Mouse (Mus musculus) urinary bladder, postnatal 36 days (tissue): ENCODE data around the gene Slc16a1.

Experiments used
- DNase-seq, 2 experiments: peaks; one replicate each; pipeline ENCODE4 v3.0.0; 2022; ENCODE audit warnings: low spot score in 2 of 2, mixed read lengths in 1 of 2

Slc16a1 gene

DNA sequence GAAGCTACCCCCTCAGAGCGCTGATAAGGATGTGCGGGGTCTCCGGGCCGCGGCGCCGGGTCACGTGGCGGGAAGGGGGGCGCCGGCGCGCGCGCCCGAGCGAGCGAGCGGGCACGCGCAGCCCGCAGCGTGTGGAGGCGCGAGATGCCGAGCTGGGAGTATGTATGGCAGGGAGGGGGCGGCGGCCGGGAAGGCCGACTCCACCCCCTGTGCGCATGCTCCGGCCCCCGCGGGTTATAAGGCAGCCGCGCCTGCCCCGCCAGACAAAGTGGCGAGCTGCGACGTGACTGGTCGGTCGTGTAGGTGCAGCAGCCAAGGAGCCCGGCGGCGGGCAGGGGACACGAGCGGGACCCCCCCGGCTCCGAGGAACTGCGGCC, at the start of gene Slc16a1:
TSS of gene Slc16a1 (plus strand) at position 266 of the 377 bp plus-strand sequence.
- peak; percentile 72 to 86 for DNase-seq

DNA sequence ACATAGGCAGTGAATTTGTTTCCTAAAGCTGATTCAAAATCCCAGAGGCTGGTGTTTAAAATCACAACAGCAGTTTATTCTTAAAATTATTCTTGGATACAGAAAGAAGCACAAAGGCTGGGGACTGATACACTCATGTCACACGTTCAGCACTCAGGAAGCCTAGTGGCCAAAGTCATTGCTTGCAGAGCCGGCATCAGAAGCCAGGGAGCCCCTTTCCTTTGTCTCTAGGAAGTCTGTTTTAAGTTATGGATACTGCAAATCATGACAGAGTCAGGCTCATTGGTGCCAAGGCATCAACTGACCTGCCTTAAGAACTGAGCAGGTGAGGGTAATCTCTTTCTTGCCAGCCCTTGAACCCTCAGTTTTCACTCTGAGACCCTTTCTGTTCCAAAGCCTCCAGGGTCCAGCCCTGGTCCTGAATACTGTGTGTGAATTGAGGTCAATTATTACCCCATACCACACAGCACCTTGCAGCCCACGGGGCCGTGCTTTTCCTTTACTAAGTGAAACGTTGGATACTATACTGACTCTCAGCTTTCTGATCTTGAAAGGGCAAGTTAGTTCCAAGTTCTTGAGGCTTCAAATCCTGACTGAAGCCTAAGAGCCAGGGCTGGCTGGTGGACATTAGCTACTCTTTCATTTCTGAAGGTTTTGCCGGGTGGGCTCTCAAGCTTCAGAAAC, 41.9 kb upstream of the Slc16a1 start:
- no peak for DNase-seq

DNA sequence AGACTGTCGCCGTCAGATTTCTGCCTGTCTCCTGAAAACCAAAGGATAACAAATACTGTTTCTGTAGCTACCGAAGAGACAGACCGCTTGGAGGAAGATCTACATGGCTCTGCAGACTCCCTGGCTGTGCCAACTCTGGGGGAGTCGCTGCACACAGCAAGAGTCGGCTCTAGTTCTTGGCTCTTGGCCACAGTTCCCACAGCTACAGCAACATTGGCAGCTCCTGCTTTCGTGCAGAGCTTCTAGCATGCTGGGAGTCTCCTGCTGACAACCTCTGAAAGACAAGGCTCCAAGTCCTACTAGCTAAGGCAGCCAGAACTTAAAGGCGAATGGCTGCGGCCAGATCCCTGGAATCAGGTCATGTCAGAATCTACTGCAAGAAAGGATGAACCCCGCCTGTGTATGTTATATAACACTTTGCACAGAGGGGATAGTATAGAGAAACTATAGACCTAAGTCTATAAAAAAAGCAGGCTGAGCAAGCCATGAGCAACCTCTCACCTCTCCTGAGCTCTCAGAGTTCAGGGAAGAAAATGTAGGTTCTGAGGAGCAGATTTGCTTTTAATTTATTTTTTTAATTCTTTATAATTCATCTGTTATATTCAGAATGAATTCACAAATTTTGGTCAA, 41.2 kb upstream of the Slc16a1 start:
- peak; percentile 45 to 73 for DNase-seq

DNA sequence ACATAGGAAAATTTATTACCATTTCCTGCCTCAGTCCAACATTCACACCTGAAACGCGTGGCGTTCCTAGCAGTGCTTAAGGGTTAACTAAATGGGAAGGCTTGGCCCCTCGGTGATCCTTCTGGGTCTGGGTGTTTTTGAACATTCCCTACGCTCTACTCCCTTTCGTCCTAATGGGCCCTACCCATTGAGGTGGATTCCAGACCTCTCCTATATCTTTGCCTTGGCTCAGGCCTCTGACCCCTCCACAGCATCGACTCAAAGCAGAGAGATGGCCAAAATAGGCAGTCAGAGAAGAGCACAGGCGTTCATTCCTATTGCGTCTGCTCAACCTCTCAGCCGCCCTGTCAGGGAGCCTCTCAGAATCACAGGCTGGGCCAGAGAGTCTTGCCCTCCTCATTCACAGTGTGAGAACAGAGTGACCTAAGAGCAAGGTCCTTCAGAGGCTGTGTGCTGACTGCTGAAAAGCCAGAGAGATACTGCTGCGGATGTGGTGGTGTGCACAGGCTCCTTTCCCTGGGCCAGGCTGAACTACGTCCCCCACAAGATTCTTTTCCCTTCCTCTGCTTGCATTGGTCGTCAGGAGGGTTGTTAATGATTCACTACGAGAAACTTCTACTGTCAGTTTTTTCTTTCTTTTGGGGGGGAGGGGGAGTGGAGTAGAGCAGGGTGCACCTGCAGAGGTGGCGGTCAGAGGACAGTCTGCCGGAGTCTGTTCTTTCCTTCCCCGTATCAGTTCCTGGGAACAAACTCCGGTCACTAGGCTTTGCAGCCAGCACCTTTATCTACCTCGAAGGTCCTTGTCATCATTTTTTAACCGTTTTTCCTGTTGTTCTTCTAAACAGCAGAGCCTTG, 38.9 kb upstream of the Slc16a1 start:
- no peak for DNase-seq

DNA sequence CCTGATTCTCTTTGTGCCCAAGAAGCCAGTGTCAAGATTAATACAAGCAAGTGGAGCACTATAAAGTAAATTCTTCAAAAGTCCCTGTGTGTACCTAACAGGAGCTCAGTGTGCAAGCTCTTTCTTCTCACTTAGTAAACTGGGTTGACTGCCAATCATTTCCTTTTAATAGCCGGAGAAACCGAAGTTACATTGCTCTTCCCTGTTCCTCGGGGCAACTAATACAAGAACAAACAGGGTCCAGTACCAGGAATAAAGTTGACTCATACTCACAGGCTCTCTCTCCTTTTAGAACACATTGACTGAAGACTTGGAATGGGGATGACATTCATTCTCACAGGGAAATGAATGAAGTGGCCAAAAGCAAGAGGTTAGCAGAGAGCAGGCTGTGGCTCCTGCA, 37.8 kb upstream of the Slc16a1 start:
- DNase-seq: no peak

- no peak for DNase-seq
Observed at GRCm38 (mm10) chr3:104601680-104602079, 36.8 kb upstream of the Slc16a1 start.

DNA sequence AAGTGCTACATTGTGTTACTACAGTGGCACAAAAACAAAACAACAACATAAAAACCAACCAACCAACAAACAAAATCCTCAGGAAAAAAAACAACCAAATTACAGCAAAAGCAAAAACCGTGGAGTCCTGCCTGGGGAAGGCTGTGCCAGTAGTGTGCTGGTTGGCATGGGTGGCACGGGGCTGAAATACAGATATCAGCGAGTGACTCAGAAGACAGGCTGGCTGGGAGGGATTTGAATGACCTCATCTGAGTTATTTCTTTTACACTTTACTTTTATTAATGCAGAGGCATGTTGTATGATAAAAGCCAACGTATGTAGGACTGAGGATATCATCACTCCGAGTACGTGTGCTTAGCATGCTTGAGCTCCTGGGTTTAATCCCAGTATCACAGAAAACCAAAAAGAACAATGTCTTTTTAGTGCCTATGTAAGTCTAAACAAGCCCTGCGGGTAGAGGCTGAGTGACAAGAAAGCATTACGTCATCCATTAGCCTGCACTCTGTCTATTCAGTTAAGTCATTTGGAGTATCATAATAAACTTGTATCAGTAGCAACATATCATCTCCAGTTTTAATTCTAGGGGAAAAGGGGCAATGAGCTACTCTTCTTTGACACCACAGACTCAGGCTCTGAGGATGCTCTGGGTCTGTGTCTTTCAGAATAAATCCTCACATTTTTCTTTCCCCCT, 28.6 kb upstream of the Slc16a1 start:
- no peak for DNase-seq

DNA sequence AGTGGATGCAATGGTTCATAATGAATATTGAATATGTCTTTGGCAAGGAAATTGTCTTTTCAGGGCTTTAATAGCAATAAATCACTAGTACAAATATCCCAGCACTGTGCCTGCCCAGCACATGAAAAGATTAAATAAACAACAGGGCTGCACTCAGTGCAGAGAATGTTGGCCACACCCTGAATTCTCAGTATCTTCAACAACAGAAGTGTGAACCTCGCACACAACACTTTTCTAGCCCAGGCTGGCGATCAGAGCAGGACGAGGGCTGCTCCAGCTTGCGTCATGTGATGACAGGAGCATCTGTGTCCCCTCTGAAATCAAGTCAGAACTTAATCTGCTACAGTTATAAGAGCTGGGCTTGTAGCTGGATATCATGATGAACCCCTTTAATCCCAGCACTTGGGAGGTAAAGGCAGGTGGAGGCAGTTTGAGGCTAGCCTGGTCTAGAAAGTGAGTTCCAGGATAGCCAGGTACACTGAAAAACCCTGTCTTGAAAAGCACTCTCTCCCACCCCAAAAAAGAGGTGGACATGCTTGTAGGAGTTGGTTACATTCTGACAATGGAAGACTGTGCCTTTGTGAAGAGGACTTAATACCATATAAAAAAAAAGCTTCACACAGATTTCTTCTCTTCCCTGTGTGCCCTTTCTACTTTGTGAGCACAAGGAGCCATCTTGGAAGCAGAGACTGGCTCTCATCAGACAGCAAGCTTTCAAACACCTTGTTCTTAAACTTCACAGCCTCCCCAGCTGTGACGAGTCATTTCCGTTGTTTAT, 27.8 kb upstream of the Slc16a1 start:
- no peak for DNase-seq

- no peak for DNase-seq
Observed at GRCm38 (mm10) chr3:104611951-104612350, 26.5 kb upstream of the Slc16a1 start.

DNA sequence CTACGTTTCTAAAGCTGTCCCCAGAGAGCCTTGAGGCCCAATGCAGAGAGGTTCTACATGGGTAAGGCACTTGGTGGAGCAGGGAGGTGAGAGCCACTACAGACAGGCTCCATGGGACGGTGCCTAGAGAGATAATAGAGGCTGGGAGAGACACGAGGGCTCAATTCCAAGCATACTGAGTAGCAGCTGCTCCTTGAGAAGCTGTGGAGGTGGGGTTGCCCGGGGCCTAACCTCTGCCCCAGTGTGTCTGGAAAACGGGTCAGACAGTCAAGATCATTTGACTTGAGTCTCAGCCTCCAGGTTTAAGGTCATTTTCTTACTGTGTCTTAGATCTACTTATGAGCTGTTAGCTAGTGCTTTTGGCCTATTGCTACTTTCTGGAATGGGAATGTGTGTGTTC, 25.4 kb upstream of the Slc16a1 start:
- DNase-seq: no peak

GRCm38 (mm10) chr3:104614081-104614480, 24.4 kb upstream of the Slc16a1 start:
- DNase-seq: no peak

DNA sequence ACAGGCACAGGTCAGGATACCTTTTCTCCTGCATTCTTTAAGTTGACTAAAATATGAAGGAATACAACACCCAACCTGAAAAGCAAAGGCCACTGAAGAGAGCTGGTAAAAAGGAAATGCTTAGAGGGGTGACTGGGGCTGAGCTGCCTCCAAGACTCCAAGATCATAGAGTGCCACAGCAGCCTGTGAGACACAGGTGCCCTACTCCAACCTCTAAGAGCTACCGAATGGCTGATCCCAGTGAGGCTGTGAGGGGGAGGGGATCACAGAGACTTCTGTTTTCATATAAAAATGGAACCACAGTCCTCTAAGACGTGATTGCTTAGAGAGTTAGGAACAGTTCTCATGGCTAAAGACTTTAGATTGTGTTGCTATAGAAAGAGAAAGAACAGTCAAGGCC, 23.3 kb upstream of the Slc16a1 start:
- no peak for DNase-seq

- DNase-seq: no peak
Observed at GRCm38 (mm10) chr3:104616155-104616554, 22.3 kb upstream of the Slc16a1 start.

- DNase-seq: no peak
Observed at GRCm38 (mm10) chr3:104621841-104622240, 16.6 kb upstream of the Slc16a1 start.

DNA sequence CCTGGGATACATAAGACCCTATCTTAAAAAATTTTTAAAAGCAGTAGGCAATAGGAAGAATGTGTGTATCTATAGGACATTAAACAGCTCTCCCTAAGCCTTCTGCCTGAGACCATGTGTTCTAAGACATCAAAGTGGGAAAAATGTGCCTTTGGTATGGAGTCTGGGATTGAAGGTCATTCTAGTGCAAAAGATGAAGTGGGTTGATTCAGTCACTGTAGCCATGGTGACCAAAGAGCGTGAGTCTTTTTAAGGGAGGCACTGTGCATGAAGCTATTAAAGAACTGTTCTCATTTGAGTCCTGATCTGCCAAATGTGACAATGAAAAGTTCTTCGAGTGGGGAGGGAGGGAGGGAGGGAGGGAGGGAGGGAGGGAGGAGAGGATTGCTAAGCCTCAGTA, 8.7 kb upstream of the Slc16a1 start:
- no peak for DNase-seq

DNA sequence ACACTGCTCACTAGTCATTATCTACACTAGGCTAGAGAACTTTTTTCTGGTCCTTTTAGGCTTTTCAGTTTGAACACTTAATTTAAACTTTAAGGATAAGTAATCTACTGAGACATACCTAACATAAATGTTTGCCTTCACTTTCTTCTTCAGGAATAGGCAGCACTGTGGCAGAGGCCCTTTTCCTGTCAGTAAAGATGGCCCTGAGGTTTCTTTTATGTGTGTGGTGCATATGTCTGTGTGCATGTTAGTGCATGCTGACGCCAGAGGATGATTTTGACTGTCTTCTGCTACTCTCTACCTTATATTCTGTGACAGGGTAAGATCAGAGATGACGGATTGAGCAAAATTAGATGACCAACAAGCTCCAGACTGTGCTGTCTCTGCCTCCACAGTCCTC, 7.5 kb upstream of the Slc16a1 start:
- no peak for DNase-seq

DNA sequence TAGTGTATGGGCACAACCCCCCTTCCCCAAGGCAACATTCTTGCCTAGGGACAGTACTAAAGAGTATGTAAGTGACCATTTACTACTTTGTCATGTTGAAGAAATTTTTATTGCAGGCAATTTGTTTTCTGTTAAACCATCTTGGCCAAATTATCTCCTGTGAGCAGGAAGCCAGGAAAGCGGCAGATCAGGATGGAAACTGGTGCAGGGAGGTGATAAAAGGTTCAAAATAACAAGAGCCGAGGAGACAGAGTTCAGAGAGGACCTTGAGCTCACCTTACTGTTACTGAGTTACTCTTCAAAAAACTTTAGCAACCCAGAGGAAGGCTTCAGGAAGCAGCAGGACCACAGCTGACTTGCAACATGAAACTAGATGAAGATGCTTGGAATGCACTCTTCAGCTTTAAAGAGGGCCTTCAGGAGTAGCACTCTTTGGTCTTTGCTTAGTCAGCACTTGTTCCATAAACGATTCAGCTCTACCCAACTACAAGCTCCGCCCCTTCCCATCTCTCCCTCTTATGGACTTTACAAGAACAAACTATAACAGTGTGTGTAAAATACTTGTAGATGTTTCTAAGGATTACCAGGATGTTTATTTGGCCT, 5.8 kb upstream of the Slc16a1 start:
- DNase-seq: no peak

- no peak for DNase-seq
Observed at GRCm38 (mm10) chr3:104636491-104636890, 2.0 kb upstream of the Slc16a1 start.

- peak in 1 of 2 experiments; percentile 12 for DNase-seq
Observed at GRCm38 (mm10) chr3:104637427-104638402, 753 bp upstream of the Slc16a1 start.
